Mouse (Mus musculus): Measurements from ENCODE around the gene Slc40a1. TPM values are rescaled to one million over a fixed set of nuclear protein-coding genes. Genes with fewer than 3 reads are reported as not detected.
A peak's percentile ranks its signal among the peaks of the same experiment; 100 is the strongest.

The Slc40a1 gene
- polyA plus RNA-seq, 1 experiment from 2014 or later = 30.7 TPM

GRCm38 (mm10) chr1:45865316-45865715 is 61.0 kb downstream of the Slc40a1 start:
- no peaks in the 10 kb centered on the region for H3K9me3 ChIP-seq (replicated peaks)
- no peak overlapping the region for H3K27ac ChIP-seq (replicated peaks)
- no peaks in the 10 kb centered on the region for H3K36me3 ChIP-seq
- no peak overlapping the region for H3K9ac ChIP-seq
- H3K4me3 ChIP-seq (replicated peaks) = no peak overlapping the region
- ATAC-seq (ENCODE audit: insufficient number of reproducible peaks, low FRiP score, low TSS enrichment, low read depth) = no peak
- H3K4me1 ChIP-seq = peaks cover 16% of the 10 kb centered on the region
- no peak overlapping the region for H3K4me2 ChIP-seq (replicated peaks)
- no peaks in the 10 kb centered on the region for H3K27me3 ChIP-seq
- WGBS = 19% methylated on average over 1 of the region's 1 CpGs

DNA sequence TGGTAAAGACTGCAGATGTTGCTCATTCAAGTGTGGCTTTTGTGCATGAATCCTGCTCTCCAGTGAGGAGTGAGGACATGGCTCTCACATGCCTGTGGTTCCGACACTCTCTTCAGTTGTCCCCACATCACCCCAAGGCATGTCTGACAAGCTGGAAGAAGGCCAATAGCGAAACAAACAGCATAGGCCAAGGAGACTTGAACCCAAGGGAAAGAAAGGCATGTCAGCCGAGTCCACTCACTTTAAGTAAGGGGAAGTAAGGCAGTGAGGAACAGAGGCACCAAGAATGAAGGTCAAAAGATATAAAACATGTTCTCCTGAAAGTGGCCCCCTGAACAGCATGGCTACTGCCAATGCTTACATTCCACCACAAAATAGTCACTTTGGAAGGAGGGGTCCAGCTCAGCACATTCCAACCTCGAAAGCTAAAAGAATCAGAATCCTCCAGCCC is 61.7 kb downstream of the Slc40a1 start:
- no peaks in the 10 kb centered on the region for H3K9me3 ChIP-seq (replicated peaks)
- H3K4me1 ChIP-seq = peaks cover 24% of the 10 kb centered on the region
- no peaks in the 10 kb centered on the region for H3K36me3 ChIP-seq
- H3K4me2 ChIP-seq (replicated peaks) = no peak overlapping the region
- H3K9ac ChIP-seq = no peak overlapping the region
- 0 out of 2 replicates have a peak, but pooled peaks have one; percentile 57 for ATAC-seq (ENCODE audit: insufficient number of reproducible peaks, low FRiP score, low TSS enrichment, low read depth)
- H3K27me3 ChIP-seq = no peaks in the 10 kb centered on the region
- WGBS = 23% methylated on average over 4 of the region's 4 CpGs
- H3K27ac ChIP-seq (replicated peaks) = 0 out of 2 replicates have a peak overlapping the region, but pooled peaks have one; percentile 45
- H3K4me3 ChIP-seq (replicated peaks) = no peak overlapping the region

DNA sequence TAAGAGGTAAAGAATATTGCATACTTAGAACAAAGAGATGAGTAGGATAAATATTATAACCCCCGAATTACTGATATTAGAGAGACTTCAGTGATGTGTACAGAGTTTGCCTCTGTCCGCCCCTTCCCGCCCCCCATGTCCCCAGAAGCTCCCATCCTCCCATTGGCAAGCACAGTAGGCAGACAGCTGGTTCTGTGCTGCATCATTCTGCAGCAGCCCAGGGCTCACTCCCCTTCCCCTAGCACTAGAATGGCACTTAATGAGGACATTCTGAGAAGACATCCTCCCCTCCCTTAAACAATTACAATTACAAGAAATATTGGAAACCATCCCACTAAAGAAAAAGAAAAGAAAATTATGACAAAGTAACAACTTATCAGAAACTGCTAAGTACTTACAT is 62.7 kb downstream of the Slc40a1 start:
- no peaks in the 10 kb centered on the region for H3K27me3 ChIP-seq
- H3K9me3 ChIP-seq (replicated peaks) = no peaks in the 10 kb centered on the region
- 92% methylated on average over 3 of the region's 3 CpGs for WGBS
- no peak overlapping the region for H3K9ac ChIP-seq
- H3K4me2 ChIP-seq (replicated peaks) = no peak overlapping the region
- ATAC-seq (ENCODE audit: insufficient number of reproducible peaks, low FRiP score, low TSS enrichment, low read depth) = no peak
- H3K4me3 ChIP-seq (replicated peaks) = no peak overlapping the region
- H3K4me1 ChIP-seq = peaks cover 26% of the 10 kb centered on the region
- H3K36me3 ChIP-seq = no peaks in the 10 kb centered on the region
- no peak overlapping the region for H3K27ac ChIP-seq (replicated peaks)

DNA sequence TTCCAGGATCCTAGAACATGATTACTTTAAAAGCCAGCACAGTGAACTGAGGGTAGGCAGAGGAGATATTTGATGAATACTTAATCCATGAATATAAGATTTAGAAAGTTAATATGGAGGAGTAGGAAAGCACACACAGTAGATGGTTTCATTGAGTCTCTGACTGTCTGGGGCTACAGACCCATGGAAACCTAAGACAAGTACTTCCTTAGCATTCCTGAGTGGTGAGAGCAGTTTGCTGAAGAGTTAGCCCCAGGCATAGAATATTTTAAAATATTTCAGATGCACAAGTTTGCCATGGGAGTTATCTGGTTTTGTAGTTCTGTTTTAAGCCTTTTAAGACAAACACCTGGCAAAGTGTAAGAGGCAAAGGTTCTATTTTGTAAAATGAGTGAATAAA is 65.2 kb downstream of the Slc40a1 start:
- Histone ChIP-seq H3K27ac (replicated peaks) (no peak overlapping the region), H3K4me2 (replicated peaks) (no peak overlapping the region), H3K36me3 (no peaks in the 10 kb centered on the region), H3K4me1 (peaks cover 26% of the 10 kb centered on the region), H3K27me3 (no peaks in the 10 kb centered on the region), H3K9me3 (replicated peaks) (no peaks in the 10 kb centered on the region), H3K9ac (no peak overlapping the region), H3K4me3 (replicated peaks) (no peak overlapping the region)
- no peak for ATAC-seq (ENCODE audit: insufficient number of reproducible peaks, low FRiP score, low TSS enrichment, low read depth)

DNA sequence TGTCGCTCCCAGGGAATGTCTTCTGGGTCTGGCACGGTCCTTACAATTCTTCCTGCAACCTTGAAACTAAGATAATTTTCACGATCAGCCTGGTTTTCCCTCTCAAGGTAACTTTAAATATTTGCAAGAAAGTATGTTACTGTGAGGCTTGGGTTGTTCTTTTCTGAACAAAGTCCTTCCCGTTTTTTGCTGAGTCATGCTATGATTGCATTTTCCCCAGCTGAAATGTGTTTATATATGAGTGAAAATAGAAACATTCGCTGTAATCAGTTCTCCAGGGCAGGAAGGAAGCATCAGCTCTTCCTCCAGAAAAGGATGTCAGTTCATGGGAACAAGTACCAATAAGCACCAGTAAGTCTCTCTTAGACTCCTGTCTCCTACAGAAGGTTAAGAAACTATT is 66.0 kb downstream of the Slc40a1 start:
- Histone ChIP-seq H3K4me2 (replicated peaks) (no peak overlapping the region), H3K9ac (no peak overlapping the region), H3K27ac (replicated peaks) (0 out of 2 replicates have a peak overlapping the region, but pooled peaks have one; percentile 19), H3K36me3 (no peaks in the 10 kb centered on the region), H3K9me3 (replicated peaks) (no peaks in the 10 kb centered on the region), H3K4me3 (replicated peaks) (no peak overlapping the region), H3K27me3 (no peaks in the 10 kb centered on the region), H3K4me1 (peaks cover 20% of the 10 kb centered on the region)
- no peak for ATAC-seq (ENCODE audit: insufficient number of reproducible peaks, low FRiP score, low TSS enrichment, low read depth)
- WGBS = 13% methylated on average over 5 of the region's 5 CpGs

Other genes with a start within 250 kb of the Slc40a1 start
- 60.4 and 64.0 TPM in 2 replicates for gene Wdr75, start 131.4 kb downstream of the Slc40a1 start, polyA plus RNA-seq (2015; fragmentation: Nextera tagmentation; extraction: Ambion mirVana)
- not detected in 2 replicates for gene Gm5269, start 36.2 kb downstream of the Slc40a1 start, polyA plus RNA-seq (2015; fragmentation: Nextera tagmentation; extraction: Ambion mirVana)
- 1.6 and 1.8 TPM in 2 replicates for gene Dnah7b, start 139.8 kb upstream of the Slc40a1 start, polyA plus RNA-seq (2015; fragmentation: Nextera tagmentation; extraction: Ambion mirVana)